Mouse (Mus musculus) inflammation-experienced regulatory T-cells, adult 6 months (primary cell): ENCODE measurements around the gene Golm1. TPM values are rescaled to one million over a fixed set of nuclear protein-coding genes. Genes with fewer than 3 reads are reported as not detected.

ENCODE experiments used
- ATAC-seq: one replicate; pipeline ENCODE4 v1.8.0; 2017
- polyA plus RNA-seq, 3 experiments: library from polyadenylated mRNA; unstranded; fragments of 100-300 nt; shearing (Covaris generic); gene quantifications; one replicate each; pipeline ENCODE4 v1.2.1; 2017

Gene Golm1
- polyA plus RNA-seq, 3 experiments from 2014 or later: 40.8 to 58.9 (median 47.8) TPM

GRCm38 (mm10) chr13:59674761-59675150 is 855 bp downstream of the Golm1 start:
- no peak for ATAC-seq

GRCm38 (mm10) chr13:59674215-59674614 is 1.4 kb downstream of the Golm1 start:
- ATAC-seq: no peak

- no peak for ATAC-seq
Observed at GRCm38 (mm10) chr13:59673597-59673996, 2.0 kb downstream of the Golm1 start.

- peak; percentile 58 for ATAC-seq
Observed at GRCm38 (mm10) chr13:59672248-59672647, 3.4 kb downstream of the Golm1 start.

- no peak for ATAC-seq
Observed at GRCm38 (mm10) chr13:59671521-59671920, 4.1 kb downstream of the Golm1 start.

- ATAC-seq: no peak
Observed at GRCm38 (mm10) chr13:59669946-59670345, 5.7 kb downstream of the Golm1 start.

- ATAC-seq: peak; percentile 74
Observed at GRCm38 (mm10) chr13:59668501-59669093, 7.0 kb downstream of the Golm1 start.

GRCm38 (mm10) chr13:59667763-59668162 is 7.8 kb downstream of the Golm1 start:
- ATAC-seq: no peak

- ATAC-seq: no peak
Observed at GRCm38 (mm10) chr13:59663939-59664712, 11.5 kb downstream of the Golm1 start.

- ATAC-seq: no peak
Observed at GRCm38 (mm10) chr13:59661966-59662365, 13.6 kb downstream of the Golm1 start.

- no peak for ATAC-seq
Observed at GRCm38 (mm10) chr13:59661387-59661786, 14.2 kb downstream of the Golm1 start.

- ATAC-seq: no peak
Observed at GRCm38 (mm10) chr13:59660371-59660770, 15.2 kb downstream of the Golm1 start.

- no peak for ATAC-seq
Observed at GRCm38 (mm10) chr13:59657781-59658180, 17.8 kb downstream of the Golm1 start.

GRCm38 (mm10) chr13:59656975-59657388 is 18.6 kb downstream of the Golm1 start:
- ATAC-seq: peak; percentile 37

GRCm38 (mm10) chr13:59656316-59656832 is 19.2 kb downstream of the Golm1 start:
- ATAC-seq: peak; percentile 85

GRCm38 (mm10) chr13:59655718-59656315 is 19.8 kb downstream of the Golm1 start:
- ATAC-seq: no peak

- no peak for ATAC-seq
Observed at GRCm38 (mm10) chr13:59654465-59654864, 21.1 kb downstream of the Golm1 start.

- ATAC-seq: no peak
Observed at GRCm38 (mm10) chr13:59653136-59653535, 22.5 kb downstream of the Golm1 start.

- ATAC-seq: no peak
Observed at GRCm38 (mm10) chr13:59652651-59653050, 23.0 kb downstream of the Golm1 start.

GRCm38 (mm10) chr13:59649781-59650180 is 25.8 kb downstream of the Golm1 start:
- ATAC-seq: no peak

- ATAC-seq: no peak
Observed at GRCm38 (mm10) chr13:59648598-59648997, 27.0 kb downstream of the Golm1 start.

GRCm38 (mm10) chr13:59647484-59647883 is 28.1 kb downstream of the Golm1 start:
- no peak for ATAC-seq

- no peak for ATAC-seq
Observed at GRCm38 (mm10) chr13:59646674-59647244, 28.9 kb downstream of the Golm1 start.
